Mouse (Mus musculus) CH12.LX (cell line): ENCODE measurements around the gene Sp8. TPM values are rescaled to one million over a fixed set of nuclear protein-coding genes. Genes with fewer than 3 reads are reported as not detected.

Experiments
- DNase-seq: peaks from one replicate; pipeline ENCODE4 v3.0.0-alpha.2; 2013; ENCODE audit errors: extremely low read depth
- H3K27ac ChIP-seq: 2 replicates; pipeline ENCODE4 v1.5.1; 2012; ENCODE audit warnings: low read depth, mild to moderate bottlenecking, control low read depth, moderate library complexity; ENCODE audit not compliant: insufficient read depth
- H3K27me3 ChIP-seq: replicated peaks from 2 replicates; pipeline ENCODE3; 2012; ENCODE audit warnings: inconsistent platforms
- H3K36me3 ChIP-seq, 2 experiments: replicated peaks in 1 of 2; 2 replicates each; pipeline versions ENCODE3 to v1.6.1; 2012; ENCODE audit warnings: inconsistent platforms in 1 of 2, low read length in 1 of 2, mild to moderate bottlenecking in 1 of 2, mixed read lengths in 1 of 2, moderate library complexity in 1 of 2; ENCODE audit not compliant: control insufficient read depth in 1 of 2, insufficient read depth in 1 of 2
- H3K4me1 ChIP-seq, 2 experiments: 2 replicates each; pipeline ENCODE4 v1.6.1; 2012; ENCODE audit warnings: inconsistent platforms in 1 of 2, moderate library complexity in 1 of 2; ENCODE audit not compliant: insufficient read depth in 2 of 2, control insufficient read depth in 1 of 2
- H3K4me2 ChIP-seq: 2 replicates; pipeline ENCODE4 v1.6.1; 2012; ENCODE audit warnings: low read depth, mild to moderate bottlenecking, control low read depth; ENCODE audit not compliant: poor library complexity, insufficient read depth, severe bottlenecking
- H3K4me3 ChIP-seq, 3 experiments: fragments of 150-350 bp in 1 of 3; sonication (generic) in 1 of 3; replicated peaks in 1 of 3; 2 replicates each; pipeline versions ENCODE3 to v1.5.1; 2011 to 2012; ENCODE audit warnings: low read depth in 2 of 3, low read length in 2 of 3, mild to moderate bottlenecking in 2 of 3, moderate library complexity in 2 of 3, control low read depth in 1 of 3, improper control_type of control experiment in 1 of 3, inconsistent platforms in 1 of 3, mixed read lengths in 1 of 3; ENCODE audit not compliant: poor library complexity in 1 of 3
- H3K79me2 ChIP-seq: replicated peaks from 2 replicates; pipeline ENCODE4 v1.6.1; 2012; ENCODE audit warnings: mild to moderate bottlenecking, moderate library complexity; ENCODE audit not compliant: control insufficient read depth, poor library complexity, insufficient read depth, severe bottlenecking; ENCODE audit errors: extremely low read depth
- H3K9ac ChIP-seq: 2 replicates; pipeline ENCODE4 v1.6.1; 2012; ENCODE audit warnings: low read depth, mild to moderate bottlenecking, control low read depth, moderate library complexity; ENCODE audit not compliant: insufficient read depth
- H3K9me3 ChIP-seq: replicated peaks from 2 replicates; pipeline ENCODE3; 2012; ENCODE audit warnings: low read length, inconsistent platforms, mixed read lengths
- CHD1 ChIP-seq: IDR thresholded peaks from 2 replicates; pipeline ENCODE4 v1.6.1; 2012; ENCODE audit warnings: low read depth, low read length, improper control_type of control experiment, inconsistent platforms
- CHD2 ChIP-seq: IDR thresholded peaks from 2 replicates; pipeline ENCODE4 v1.6.1; 2011; ENCODE audit warnings: low read length, improper control_type of control experiment
- E2F4 ChIP-seq: IDR thresholded peaks from 2 replicates; pipeline ENCODE4 v1.6.1; 2011; ENCODE audit warnings: low read depth, low read length, improper control_type of control experiment; ENCODE audit not compliant: insufficient replicate concordance
- EP300 ChIP-seq: IDR thresholded peaks from 2 replicates; pipeline ENCODE4 v1.6.1; 2011; ENCODE audit warnings: low read length, improper control_type of control experiment
- ETS1 ChIP-seq: conservative IDR thresholded peaks from 2 replicates; pipeline ENCODE4 v1.6.1; 2012; ENCODE audit warnings: low read depth, mild to moderate bottlenecking, inconsistent platforms, low read length, improper control_type of control experiment, moderate library complexity
- GABPA ChIP-seq: IDR thresholded peaks from 2 replicates; pipeline ENCODE4 v1.6.1; 2012; ENCODE audit warnings: low read depth, low read length, improper control_type of control experiment, inconsistent platforms; ENCODE audit not compliant: insufficient replicate concordance
- HCFC1 ChIP-seq: IDR thresholded peaks from 2 replicates; pipeline ENCODE4 v1.6.1; 2012; ENCODE audit warnings: low read depth, mild to moderate bottlenecking, inconsistent platforms, low read length, improper control_type of control experiment
- IRF4 ChIP-seq: IDR thresholded peaks from 2 replicates; pipeline ENCODE4 v1.6.1; 2014; ENCODE audit warnings: low read depth, mild to moderate bottlenecking, inconsistent platforms, low read length, improper control_type of control experiment
- JUN ChIP-seq: IDR thresholded peaks from 2 replicates; pipeline ENCODE4 v1.6.1; 2011; ENCODE audit warnings: low read depth, mild to moderate bottlenecking, low read length, improper control_type of control experiment, moderate library complexity; ENCODE audit not compliant: insufficient read depth
- MAFK ChIP-seq: IDR thresholded peaks from 2 replicates; pipeline ENCODE4 v1.6.1; 2011; ENCODE audit warnings: low read length, improper control_type of control experiment; ENCODE audit not compliant: insufficient replicate concordance
- MAZ ChIP-seq: IDR thresholded peaks from 2 replicates; pipeline ENCODE4 v1.6.1; 2012; ENCODE audit warnings: low read depth, mild to moderate bottlenecking, inconsistent platforms, low read length, improper control_type of control experiment, moderate library complexity
- MYC ChIP-seq: IDR thresholded peaks from 2 replicates; pipeline ENCODE4 v1.6.1; 2011; ENCODE audit warnings: low read depth, mild to moderate bottlenecking, improper control_type of control experiment, low read length
- NRF1 ChIP-seq: IDR thresholded peaks from 2 replicates; pipeline ENCODE4 v1.6.1; 2014; ENCODE audit warnings: low read depth, mild to moderate bottlenecking, inconsistent platforms, low read length, improper control_type of control experiment, moderate library complexity
- PAX5 ChIP-seq: IDR thresholded peaks from 2 replicates; pipeline ENCODE4 v1.6.1; 2012; ENCODE audit warnings: low read length, inconsistent platforms, mixed read lengths
- RAD21 ChIP-seq: IDR thresholded peaks from 2 replicates; pipeline ENCODE4 v1.6.1; 2011; ENCODE audit warnings: low read depth, mild to moderate bottlenecking, low read length, improper control_type of control experiment, moderate library complexity
- RCOR1 ChIP-seq: conservative IDR thresholded peaks from 2 replicates; pipeline ENCODE4 v1.6.1; 2012; ENCODE audit warnings: low read depth, mild to moderate bottlenecking, inconsistent platforms, low read length, improper control_type of control experiment
- SMC3 ChIP-seq: IDR thresholded peaks from 2 replicates; pipeline ENCODE4 v1.6.1; 2011; ENCODE audit warnings: low read depth, low read length, improper control_type of control experiment
- TCF12 ChIP-seq: IDR thresholded peaks from 2 replicates; pipeline ENCODE4 v1.6.1; 2014; ENCODE audit warnings: low read depth, mild to moderate bottlenecking, inconsistent platforms, low read length, improper control_type of control experiment
- USF1 ChIP-seq: IDR thresholded peaks from 2 replicates; pipeline ENCODE4 v1.6.1; 2014; ENCODE audit warnings: low read depth, mild to moderate bottlenecking, inconsistent platforms, low read length, improper control_type of control experiment
- USF2 ChIP-seq: conservative IDR thresholded peaks from 2 replicates; pipeline ENCODE4 v1.6.1; 2011; ENCODE audit warnings: low read depth, low read length, improper control_type of control experiment
- ZC3H11A ChIP-seq: IDR thresholded peaks from 2 replicates; pipeline ENCODE4 v1.6.1; 2012; ENCODE audit warnings: low read depth, mild to moderate bottlenecking, inconsistent platforms, low read length, improper control_type of control experiment
- ZKSCAN1 ChIP-seq: IDR thresholded peaks from 2 replicates; pipeline ENCODE4 v1.6.1; 2012; ENCODE audit warnings: low read depth, inconsistent platforms, low read length, improper control_type of control experiment, borderline replicate concordance
- ZMIZ1 ChIP-seq: IDR thresholded peaks from 2 replicates; pipeline ENCODE4 v1.6.1; 2012; ENCODE audit warnings: low read depth, mild to moderate bottlenecking, inconsistent platforms, low read length, improper control_type of control experiment
- ZNF384 ChIP-seq: IDR thresholded peaks from 2 replicates; pipeline ENCODE4 v1.6.1; 2012; ENCODE audit warnings: low read depth, low read length, improper control_type of control experiment, inconsistent platforms
- dilution Hi-C: fragments of 300-500 bp; cut with MboI; formaldehyde crosslinking; loops from 2 replicates; pipeline ENCODE4 v1.14.3; 2020; ENCODE audit warnings: low sequenced_read_pairs; ENCODE audit not compliant: extremely low pct_unique_long_range_greater_than_20kb, extremely low pct_ligation_motif_present
- in situ Hi-C: fragments of 300-500 bp; cut with MboI; formaldehyde crosslinking; loops from 3 replicates; pipeline ENCODE4 v1.14.3; 2019; ENCODE audit warnings: low sequenced_read_pairs, low pct_ligation_motif_present, low pct_unique_long_range_greater_than_20kb, mixed read lengths
- polyA plus RNA-seq: library from polyadenylated mRNA; unstranded; fragments of >175 nt; gene quantifications from 2 replicates; pipeline ENCODE4 v1.2.1, GENCODE M21; 2012; ENCODE audit warnings: low read depth; ENCODE audit not compliant: insufficient read length
- total RNA-seq, 2 experiments: library from RNA; depleted of rRNA; stranded (reverse); fragments of 300-350 nt in 1 of 2; fragments of >200 nt in 1 of 2; gene quantifications; 2 replicates each; pipeline ENCODE4 v1.2.3; 2012 to 2014

Gene Sp8
- total and polyA plus RNA-seq, 3 experiments: not detected

DNA sequence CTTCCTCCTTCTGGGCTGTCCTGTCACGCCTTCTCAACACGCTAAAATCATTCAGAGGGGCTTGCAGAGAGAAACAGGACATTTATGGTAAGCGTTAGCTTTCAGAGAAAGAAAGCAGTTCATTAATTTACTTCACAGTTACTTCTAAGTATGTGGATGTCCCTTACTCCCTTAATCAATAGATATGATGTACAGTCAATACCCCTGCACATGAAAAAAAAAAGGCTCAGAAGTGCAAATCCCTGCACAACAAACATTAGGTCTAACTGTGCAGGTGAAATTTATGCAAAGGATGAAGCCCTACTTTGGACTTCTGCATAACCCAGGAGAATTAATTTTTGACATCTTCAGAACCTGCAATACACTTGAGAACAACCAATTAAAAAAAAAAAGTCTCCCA lies 778 bp upstream of the Sp8 start:
- H3K9me3 ChIP-seq: peaks cover 22% of the 10 kb centered on the region

GRCm38 (mm10) chr12:118846649-118847321 lies 656 bp downstream of the Sp8 start:
- H3K79me2 ChIP-seq: no peaks in the 10 kb centered on the region
- H3K4me2 ChIP-seq: no peak overlapping the region
- H3K4me1 ChIP-seq: no peaks in the 10 kb centered on the region
- no peaks in the 10 kb centered on the region for H3K36me3 ChIP-seq
- H3K4me3 ChIP-seq: no peak overlapping the region
- H3K27me3 ChIP-seq: no peaks in the 10 kb centered on the region
- peaks cover 22% of the 10 kb centered on the region for H3K9me3 ChIP-seq
- TF ChIP-seq E2F4 (no peak), CHD2 (no peak), ZC3H11A (no peak), ZMIZ1 (no peak), NRF1 (no peak), ETS1 (no peak), USF2 (no peak), ZNF384 (no peak), CHD1 (no peak), RAD21 (no peak), ZKSCAN1 (no peak)
- no peak overlapping the region for H3K27ac ChIP-seq
- DNase-seq: no peak
- dilution Hi-C loops: no loop called here
- in situ Hi-C loops: no loop called here
- no peak overlapping the region for H3K9ac ChIP-seq

More for the DNA sequence above, 778 bp upstream of the Sp8 start:
- Histone ChIP-seq H3K4me1 (no peaks in the 10 kb centered on the region), H3K27ac (no peak overlapping the region)
- in situ Hi-C loops: no loop called here
- DNase-seq: no peak
- TF ChIP-seq SMC3 (no peak), EP300 (no peak), RCOR1 (no peak), PAX5 (no peak), TCF12 (no peak), ZNF384 (no peak), MYC (no peak), MAZ (no peak), JUN (no peak), HCFC1 (no peak), MAFK (no peak), USF1 (no peak), USF2 (no peak), CHD2 (no peak), RAD21 (no peak), ZMIZ1 (no peak), IRF4 (no peak), GABPA (no peak)
- TF ChIP-seq, all 38 proteins: peak for 0
- no peaks in the 10 kb centered on the region for H3K36me3 ChIP-seq
- H3K9ac ChIP-seq: no peak overlapping the region
- no peak overlapping the region for H3K4me2 ChIP-seq
- no peaks in the 10 kb centered on the region for H3K27me3 ChIP-seq
- dilution Hi-C loops: no loop called here
- H3K4me3 ChIP-seq: no peak overlapping the region
- H3K79me2 ChIP-seq: no peaks in the 10 kb centered on the region
